Mouse (Mus musculus) kidney, postnatal 0 days (tissue): ENCODE measurements around the gene Gm21970. TPM values are rescaled to one million over a fixed set of nuclear protein-coding genes. Genes with fewer than 3 reads are reported as not detected.
A peak's percentile ranks its signal among the peaks of the same experiment; 100 is the strongest.

ENCODE experiments used
- ATAC-seq: fragments of 200-750 bp; cut with Nextera tagmentation; replicated peaks from 2 replicates; pipeline ENCODE4 v1.8.0; 2017; ENCODE audit warnings: low read depth, moderate number of reproducible peaks, moderate TSS enrichment, moderate library complexity; ENCODE audit not compliant: low FRiP score
- DNase-seq: peaks from one replicate; pipeline ENCODE4 v3.0.0-alpha.2; 2016; ENCODE audit warnings: low spot score
- H3K27ac ChIP-seq: fragments of 300-500 bp; sonication (generic); 2 replicates; pipeline ENCODE4 v1.5.1; 2014; ENCODE audit warnings: mild to moderate bottlenecking
- H3K27me3 ChIP-seq: fragments of 300-500 bp; sonication (generic); 2 replicates; pipeline ENCODE4 v1.6.1; 2014; ENCODE audit warnings: low read length, mixed read lengths; ENCODE audit not compliant: insufficient read depth
- H3K36me3 ChIP-seq: fragments of 300-500 bp; sonication (generic); 2 replicates; pipeline ENCODE4 v1.6.1; 2014; ENCODE audit warnings: low read length, mixed read lengths; ENCODE audit not compliant: insufficient read depth
- H3K4me1 ChIP-seq: fragments of 300-500 bp; sonication (generic); replicated peaks from 2 replicates; pipeline ENCODE4 v1.6.1; 2014; ENCODE audit warnings: antibody characterized with exemption, low read length, mixed read lengths; ENCODE audit not compliant: insufficient read depth
- H3K4me2 ChIP-seq: fragments of 300-500 bp; sonication (generic); 2 replicates; pipeline ENCODE4 v1.6.1; 2014; ENCODE audit warnings: mild to moderate bottlenecking, low read length, moderate library complexity, mixed read lengths
- H3K4me3 ChIP-seq: fragments of 300-500 bp; sonication (generic); replicated peaks from 2 replicates; pipeline ENCODE4 v1.5.1; 2014; ENCODE audit warnings: low read depth, low read length
- H3K9ac ChIP-seq: fragments of 300-500 bp; sonication (generic); 2 replicates; pipeline ENCODE4 v1.6.1; 2014; ENCODE audit warnings: low read depth, low read length
- H3K9me3 ChIP-seq: fragments of 300-500 bp; sonication (generic); replicated peaks from 2 replicates; pipeline ENCODE4 v1.6.1; 2016; ENCODE audit warnings: low read length, inconsistent platforms, mixed read lengths
- CTCF ChIP-seq: IDR thresholded peaks from 2 replicates; pipeline ENCODE4 v1.5.1; 2016; ENCODE audit warnings: antibody characterized with exemption, low read depth, mild to moderate bottlenecking, moderate library complexity
- WGBS: fragments of 180-500 bp; shearing (Covaris S2); extraction: QIAGEN DNeasy Blood & Tissue Kit; methylation state at CpG from one replicate; pipeline ENCODE4 v1.1.7; 2014; 5-methylcytosine and 5-hydroxymethylcytosine counted together
- polyA plus RNA-seq: library from polyadenylated mRNA; unstranded; fragments of >200 nt; fragmentation: Nextera tagmentation; extraction: Ambion mirVana; gene quantifications from 2 replicates; pipeline ENCODE4 v1.2.1, GENCODE M21; 2015

Gm21970 gene
- polyA plus RNA-seq, 1 experiment from 2014 or later = not detected

DNA sequence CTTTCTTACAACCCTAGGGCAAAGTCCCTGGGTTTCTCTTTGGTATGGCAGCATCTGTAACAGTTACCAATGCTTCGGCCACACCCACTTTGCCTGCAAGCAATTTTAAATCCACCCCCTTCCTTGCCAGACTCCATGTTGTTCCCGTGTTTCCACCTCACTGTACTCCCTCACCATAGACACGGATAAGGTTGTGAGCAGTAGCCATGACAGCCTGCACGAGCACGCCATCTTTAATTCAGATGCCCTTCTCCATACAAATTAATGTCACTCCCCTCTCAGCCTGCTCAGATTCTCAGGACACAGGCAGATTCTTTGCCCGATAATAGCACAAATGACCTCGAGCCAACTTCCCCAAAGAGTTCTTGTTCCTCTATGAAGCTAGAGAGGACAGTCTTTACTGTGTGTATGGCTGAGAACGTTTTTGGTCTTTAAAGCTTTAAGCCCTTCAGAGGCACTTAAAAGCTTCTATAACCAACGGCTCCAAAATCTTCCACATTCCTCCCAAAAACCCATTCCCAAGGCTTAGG lies 9.2 kb upstream of the Gm21970 start:
- 92% methylated on average over 9 of the region's 9 CpGs for WGBS
- TF ChIP-seq CTCF = no peak
- H3K9ac ChIP-seq = no peak overlapping the region
- H3K4me3 ChIP-seq = no peak overlapping the region
- H3K27me3 ChIP-seq = no peaks in the 10 kb centered on the region
- DNase-seq (no peak), ATAC-seq (no peak)
- no peaks in the 10 kb centered on the region for H3K9me3 ChIP-seq
- H3K36me3 ChIP-seq = 0 out of 2 replicates have a peak, but pooled peaks cover 9% of the 10 kb centered on the region
- no peak overlapping the region for H3K27ac ChIP-seq
- no peak overlapping the region for H3K4me2 ChIP-seq
- peaks cover 21% of the 10 kb centered on the region for H3K4me1 ChIP-seq

DNA sequence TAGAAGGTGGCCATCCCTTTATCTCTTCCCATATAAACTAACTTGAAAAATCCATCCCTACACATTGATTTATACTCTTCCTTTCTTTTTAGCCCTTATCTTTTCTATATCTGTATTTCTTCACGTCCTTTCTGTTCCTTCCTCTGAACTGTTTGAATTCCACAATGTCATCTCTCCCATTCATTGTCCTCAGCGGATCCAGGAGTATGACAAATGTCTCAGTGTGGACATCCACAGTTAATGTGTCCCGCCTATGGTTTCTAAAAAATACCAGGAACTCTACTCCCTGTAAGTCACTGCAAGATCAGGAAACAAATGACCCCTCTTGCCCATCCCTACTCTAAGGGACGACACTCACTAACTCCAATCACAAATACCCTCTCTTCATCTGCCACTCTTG lies 7.3 kb upstream of the Gm21970 start:
- DNase-seq (no peak), ATAC-seq (no peak)
- no peak for TF ChIP-seq CTCF
- Histone ChIP-seq H3K4me1 (peaks cover 12% of the 10 kb centered on the region), H3K27ac (peak overlapping the region; percentile 58; the same call in 1 of the 2 replicates), H3K9ac (no peak overlapping the region), H3K9me3 (no peaks in the 10 kb centered on the region), H3K4me3 (no peak overlapping the region), H3K27me3 (no peaks in the 10 kb centered on the region), H3K36me3 (peaks cover 20% of the 10 kb centered on the region; the same call in 1 of the 2 replicates), H3K4me2 (no peak overlapping the region)
- 74% methylated on average over 4 of the region's 4 CpGs for WGBS

DNA sequence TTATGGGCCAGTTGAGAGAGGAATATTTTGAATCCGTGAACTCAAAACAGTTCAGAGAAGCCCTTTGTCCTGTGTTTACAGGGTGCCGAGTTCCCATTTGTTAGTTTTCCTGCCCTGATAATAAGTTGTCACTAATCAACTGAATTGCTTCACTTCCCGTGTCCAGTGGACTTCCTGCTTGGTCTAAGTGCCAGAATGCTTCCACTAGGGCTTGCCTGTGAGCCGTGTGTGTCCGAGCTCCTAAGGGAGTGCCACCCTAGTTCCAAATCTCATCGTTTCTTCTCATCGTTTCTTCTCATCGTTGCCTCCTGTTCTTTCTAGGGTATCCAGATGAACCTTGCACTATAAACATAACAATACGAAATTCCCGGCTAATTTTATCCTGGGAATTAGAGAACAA lies 5.9 kb upstream of the Gm21970 start:
- Histone ChIP-seq H3K36me3 (peaks cover 24% of the 10 kb centered on the region; the same call in 1 of the 2 replicates), H3K9me3 (no peaks in the 10 kb centered on the region), H3K4me1 (0 out of 2 replicates have a peak, but pooled peaks cover 10% of the 10 kb centered on the region), H3K4me2 (no peak overlapping the region), H3K27ac (peak overlapping the region; percentile 57), H3K4me3 (no peak overlapping the region), H3K9ac (0 out of 2 replicates have a peak overlapping the region, but pooled peaks have one; percentile 13), H3K27me3 (no peaks in the 10 kb centered on the region)
- 17% methylated on average over 10 of the region's 10 CpGs for WGBS
- 0 out of 2 replicates have a peak, but pooled peaks have one; percentile 33 for ATAC-seq
- peak; percentile 72 for DNase-seq
- TF ChIP-seq CTCF = no peak

DNA sequence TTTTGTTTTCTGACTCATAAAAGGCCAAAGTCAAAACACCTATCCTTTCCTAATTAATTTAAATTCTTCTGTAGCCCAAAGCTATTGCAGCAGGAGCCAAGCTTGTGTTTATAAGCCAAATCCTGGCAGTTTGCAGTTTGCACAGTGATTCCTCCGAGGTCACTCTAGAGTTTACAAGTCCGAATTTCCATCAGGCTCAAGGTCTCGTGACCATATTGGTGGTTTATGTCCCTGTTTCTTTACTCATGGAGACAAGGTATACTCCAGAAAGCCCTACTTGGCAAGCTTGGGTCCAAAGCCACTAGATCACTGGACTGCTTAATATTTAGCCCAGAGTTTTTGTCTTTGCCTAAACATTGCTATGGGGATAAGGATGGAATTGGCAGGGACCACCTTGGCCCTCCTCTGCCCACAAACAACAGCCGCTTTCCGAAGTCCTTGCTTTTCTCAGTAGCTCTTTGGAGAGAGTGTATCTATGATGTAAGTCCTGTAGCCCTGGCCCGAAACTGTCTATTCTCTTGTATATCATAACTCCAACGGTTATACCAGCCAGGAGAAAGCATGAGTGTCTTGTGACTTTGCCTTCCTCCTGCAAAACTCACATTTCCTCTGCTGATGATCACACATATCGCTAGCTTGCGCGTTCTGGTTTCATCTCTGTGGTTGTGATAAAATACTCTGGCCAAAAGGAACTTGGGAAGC lies 5.0 kb upstream of the Gm21970 start:
- Histone ChIP-seq H3K4me1 (0 out of 2 replicates have a peak, but pooled peaks cover 6% of the 10 kb centered on the region), H3K9ac (no peak overlapping the region), H3K27ac (no peak overlapping the region), H3K4me2 (no peak overlapping the region), H3K9me3 (no peaks in the 10 kb centered on the region), H3K27me3 (no peaks in the 10 kb centered on the region), H3K36me3 (peaks cover 25% of the 10 kb centered on the region; the same call in 1 of the 2 replicates), H3K4me3 (no peak overlapping the region)
- ATAC-seq (no peak), DNase-seq (no peak)
- 89% methylated on average over 10 of the region's 10 CpGs for WGBS
- TF ChIP-seq CTCF = no peak

DNA sequence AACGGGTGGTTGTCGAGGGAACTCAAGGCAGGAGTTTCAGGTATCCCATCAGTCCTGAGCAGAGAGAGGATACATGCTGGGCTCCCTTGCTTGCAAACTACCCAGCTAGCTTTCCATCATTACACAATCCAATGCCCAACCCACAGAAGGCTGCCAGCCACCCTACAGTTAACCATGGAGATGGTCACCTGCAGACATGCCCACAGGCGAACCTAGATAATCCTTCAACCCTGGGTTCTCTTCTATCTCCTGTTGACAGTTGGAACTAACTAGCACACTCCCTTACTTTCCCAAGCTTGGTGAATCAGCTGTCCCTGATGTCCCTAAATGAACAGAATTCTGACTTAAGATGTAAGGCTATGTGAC lies 4.4 kb upstream of the Gm21970 start:
- no peaks in the 10 kb centered on the region for H3K9me3 ChIP-seq
- H3K27ac ChIP-seq = no peak overlapping the region
- H3K36me3 ChIP-seq = peaks cover 26% of the 10 kb centered on the region; the same call in 1 of the 2 replicates
- DNase-seq = no peak
- no peaks in the 10 kb centered on the region for H3K27me3 ChIP-seq
- H3K4me3 ChIP-seq = no peak overlapping the region
- H3K9ac ChIP-seq = no peak overlapping the region
- 0 out of 2 replicates have a peak, but pooled peaks cover 6% of the 10 kb centered on the region for H3K4me1 ChIP-seq
- H3K4me2 ChIP-seq = no peak overlapping the region
- no peak for ATAC-seq
- no peak for TF ChIP-seq CTCF
- WGBS = 91% methylated on average over 3 of the region's 3 CpGs

DNA sequence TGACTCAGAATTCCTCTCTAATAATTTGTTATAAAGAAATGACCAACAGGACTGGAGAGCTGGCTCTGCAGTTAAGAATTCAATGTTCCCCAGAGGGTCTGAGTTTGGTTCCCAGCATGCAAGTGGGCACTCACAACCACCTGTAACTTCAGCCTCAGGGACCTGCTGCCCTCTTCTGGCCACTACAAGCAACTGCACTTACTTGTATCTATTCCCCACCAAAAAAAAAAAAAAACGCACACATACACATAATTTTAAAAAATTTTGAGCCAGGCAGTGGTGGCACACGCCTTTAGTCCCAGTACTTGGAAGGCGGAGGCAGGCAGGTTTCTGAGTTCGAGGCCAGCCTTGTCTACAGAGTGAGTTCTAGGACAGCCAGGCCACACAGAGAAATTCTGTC lies 1.4 kb upstream of the Gm21970 start:
- H3K4me3 ChIP-seq = no peak overlapping the region

More for the DNA sequence above, 1.4 kb upstream of the Gm21970 start:
- peaks cover 34% of the 10 kb centered on the region for H3K36me3 ChIP-seq
- no peaks in the 10 kb centered on the region for H3K27me3 ChIP-seq
- ATAC-seq = no peak
- 0 out of 2 replicates have a peak, but pooled peaks cover 2% of the 10 kb centered on the region for H3K4me1 ChIP-seq
- H3K9ac ChIP-seq = no peak overlapping the region
- WGBS = 95% methylated on average over 4 of the region's 4 CpGs
- no peak overlapping the region for H3K4me2 ChIP-seq
- no peak for DNase-seq
- no peak overlapping the region for H3K27ac ChIP-seq
- TF ChIP-seq CTCF = peak; percentile 59
- no peaks in the 10 kb centered on the region for H3K9me3 ChIP-seq
